ENCODE assay signal across 8 mouse cellular contexts in the genomic region with DNA sequence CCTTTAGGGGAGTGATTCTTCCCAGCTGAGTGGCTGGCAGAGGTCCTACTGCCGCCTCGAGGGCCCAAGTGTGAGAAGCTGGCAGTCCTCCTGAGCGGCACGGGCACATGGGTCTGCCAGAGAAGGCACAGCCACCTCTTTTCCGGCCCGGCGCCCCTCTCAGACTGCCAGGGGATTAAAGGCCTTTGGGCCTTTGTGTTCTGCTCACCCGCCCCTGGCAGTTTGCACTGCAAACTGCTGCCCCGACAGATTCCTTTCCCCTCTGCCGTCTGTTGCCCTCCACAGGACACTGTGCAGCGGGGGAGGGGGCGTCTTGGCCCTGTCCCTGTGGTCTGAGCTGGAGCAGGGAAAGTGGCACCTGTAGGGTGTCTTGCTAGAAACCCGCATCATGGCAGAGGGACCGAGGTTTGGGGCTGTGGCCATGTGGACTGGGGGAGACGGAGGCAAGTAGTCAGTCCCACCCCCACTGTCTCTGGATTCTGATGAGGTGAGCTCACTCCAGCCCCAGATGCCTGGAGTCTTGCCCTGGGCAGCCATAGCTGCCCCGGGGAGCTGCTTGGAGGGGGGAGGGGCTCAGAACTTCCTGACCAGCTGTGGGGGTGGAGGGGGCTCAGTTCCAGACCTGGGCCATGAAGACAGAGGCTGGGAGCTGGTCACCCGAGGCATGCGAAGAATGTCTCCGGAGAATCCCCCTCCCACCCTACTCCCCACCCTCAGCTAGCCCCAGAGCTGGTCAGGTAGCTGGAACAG. TPM values are rescaled to one million over a fixed set of nuclear protein-coding genes. Genes with fewer than 3 reads are reported as not detected.
DNase-seq lines count a peak whose midpoint lies in the region; ATAC-seq lines count a peak whose summit lies in the region.
"Had no signal": no experiment of that assay in that cellular context is flagged by ENCODE, and none has a peak within 500 bp of the region (broad histone marks: within the 10 kb centered on the region; RNA-seq: fewer than 3 reads in every experiment).

No protein-coding gene starts in this region.

- peak; percentile 55 for ATAC-seq in forebrain, embryonic 11.5 days (replicated peaks; ENCODE audit: low FRiP score)
- no peak for ATAC-seq in megakaryocyte progenitor cell, adult 5-6 weeks (replicated peaks; ENCODE audit: poor library complexity)

- H3K9ac ChIP-seq in forebrain, embryonic 11.5 days (ENCODE audit: low read length), result peak overlapping the region; percentile 45

- no peaks in the 10 kb centered on the region for H3K36me3 ChIP-seq in forebrain, embryonic 11.5 days (ENCODE audit: control insufficient read depth, insufficient read depth, low read length)
- no peaks in the 10 kb centered on the region for H3K36me3 ChIP-seq in hindbrain, embryonic 10.5 days

- H3K4me1 ChIP-seq in forebrain, embryonic 11.5 days (replicated peaks; ENCODE audit: control insufficient read depth, insufficient read depth, low read length), result peaks cover 12% of the 10 kb centered on the region; the same call in 1 of the 2 replicates
- H3K4me1 ChIP-seq in hindbrain, embryonic 10.5 days (replicated peaks), result peaks cover 66% of the 10 kb centered on the region

- peak overlapping the region; percentile 65; the same call in 1 of the 2 replicates for H3K27ac ChIP-seq in forebrain, embryonic 11.5 days (ENCODE audit: low read depth, low read length)
- peak overlapping the region; percentile 87 for H3K27ac ChIP-seq in hindbrain, embryonic 10.5 days

- H3K4me2 ChIP-seq in forebrain, embryonic 11.5 days (ENCODE audit: low read depth, low read length, severe bottlenecking), result 0 out of 2 replicates have a peak overlapping the region, but pooled peaks have one; percentile 2

- no peaks in the 10 kb centered on the region for H3K27me3 ChIP-seq in forebrain, embryonic 11.5 days (ENCODE audit: control insufficient read depth, insufficient read depth, low read length)
- H3K27me3 ChIP-seq in hindbrain, embryonic 10.5 days (ENCODE audit: insufficient read depth, poor library complexity, severe bottlenecking), result no peaks in the 10 kb centered on the region

- 5% methylated on average over 19 of the region's 19 CpGs for WGBS in forebrain, embryonic 11.5 days
- 8% methylated on average over 19 of the region's 19 CpGs for WGBS in hindbrain, embryonic 10.5 days

- peak; percentile 40 for DNase-seq in urinary bladder, postnatal 14 days (ENCODE audit: low spot score)
- no peak for DNase-seq in urinary bladder, postnatal 10 days (ENCODE audit: low spot score)
- DNase-seq in forebrain, embryonic 11.5 days (ENCODE audit: low spot score), result peak; percentile 75
- peak; percentile 60 for DNase-seq in hindbrain, embryonic 10.5 days (ENCODE audit: low spot score)
- peak; percentile 51 to 77 for DNase-seq in lung, postnatal 4 days
- no peak for DNase-seq in layer of hippocampus, adult 11-12 months (ENCODE audit: low spot score)

- no peaks in the 10 kb centered on the region for H3K9me3 ChIP-seq in forebrain, embryonic 11.5 days (ENCODE audit: control insufficient read depth, low read length)
- no peaks in the 10 kb centered on the region for H3K9me3 ChIP-seq in hindbrain, embryonic 10.5 days

- H3K4me3 ChIP-seq in forebrain, embryonic 11.5 days (ENCODE audit: low read depth, low read length), result no peak overlapping the region
- no peak overlapping the region for H3K4me3 ChIP-seq in hindbrain, embryonic 10.5 days

RNA-seq across cellular contexts. Expression of a gene that starts 26.4 kb away (rescaled TPM):
- 21.0 and 21.3 TPM in 2 replicates for polyA plus RNA-seq in forebrain, embryonic 11.5 days (2014; fragmentation: Nextera tagmentation; extraction: Ambion mirVana)
- polyA plus RNA-seq in hindbrain, embryonic 10.5 days (2016; fragmentation: Nextera tagmentation; extraction: Ambion mirVana), result 15.2 and 18.2 TPM in 2 replicates
- total RNA-seq in megakaryocyte progenitor cell, adult 5-6 weeks (2015), result 0.37 TPM in 1 of 2 replicates, not detected in the other
- total RNA-seq in megakaryocyte progenitor cell, adult 5-6 weeks (2017), result not detected in 2 replicates

RNA-seq across cellular contexts. Expression of a gene that starts 41.8 kb away (rescaled TPM):
- polyA plus RNA-seq in forebrain, embryonic 11.5 days (2014; fragmentation: Nextera tagmentation; extraction: Ambion mirVana), result not detected in 2 replicates
- not detected in 2 replicates for polyA plus RNA-seq in hindbrain, embryonic 10.5 days (2016; fragmentation: Nextera tagmentation; extraction: Ambion mirVana)
- total RNA-seq in megakaryocyte progenitor cell, adult 5-6 weeks (2015), result not detected in 2 replicates
- not detected in 2 replicates for total RNA-seq in megakaryocyte progenitor cell, adult 5-6 weeks (2017)
- polyA plus RNA-seq: small intestine, adult 2 months had no signal

Comparison
In these comparisons a context has a peak if more than half of its experiments do, and no peak if none do; other contexts are left out.
1. DNase-seq: peak in urinary bladder, postnatal 14 days (single experiment), forebrain, embryonic 11.5 days (single experiment), hindbrain, embryonic 10.5 days (single experiment) and lung, postnatal 4 days (2 of 2); none in urinary bladder, postnatal 10 days (single experiment) and layer of hippocampus, adult 11-12 months (single experiment).